Mouse (Mus musculus): ENCODE measurements around the gene Stk10. TPM values are rescaled to one million over a fixed set of nuclear protein-coding genes. Genes with fewer than 3 reads are reported as not detected.
"Not testable (repeated sequence)": the region's sequence is repeated elsewhere in the genome, so short reads cannot be mapped to it uniquely, and the experiment has no call there.

Stk10 gene
- polyA plus RNA-seq, 1 experiment from 2014 or later, result 1.7 TPM

DNA sequence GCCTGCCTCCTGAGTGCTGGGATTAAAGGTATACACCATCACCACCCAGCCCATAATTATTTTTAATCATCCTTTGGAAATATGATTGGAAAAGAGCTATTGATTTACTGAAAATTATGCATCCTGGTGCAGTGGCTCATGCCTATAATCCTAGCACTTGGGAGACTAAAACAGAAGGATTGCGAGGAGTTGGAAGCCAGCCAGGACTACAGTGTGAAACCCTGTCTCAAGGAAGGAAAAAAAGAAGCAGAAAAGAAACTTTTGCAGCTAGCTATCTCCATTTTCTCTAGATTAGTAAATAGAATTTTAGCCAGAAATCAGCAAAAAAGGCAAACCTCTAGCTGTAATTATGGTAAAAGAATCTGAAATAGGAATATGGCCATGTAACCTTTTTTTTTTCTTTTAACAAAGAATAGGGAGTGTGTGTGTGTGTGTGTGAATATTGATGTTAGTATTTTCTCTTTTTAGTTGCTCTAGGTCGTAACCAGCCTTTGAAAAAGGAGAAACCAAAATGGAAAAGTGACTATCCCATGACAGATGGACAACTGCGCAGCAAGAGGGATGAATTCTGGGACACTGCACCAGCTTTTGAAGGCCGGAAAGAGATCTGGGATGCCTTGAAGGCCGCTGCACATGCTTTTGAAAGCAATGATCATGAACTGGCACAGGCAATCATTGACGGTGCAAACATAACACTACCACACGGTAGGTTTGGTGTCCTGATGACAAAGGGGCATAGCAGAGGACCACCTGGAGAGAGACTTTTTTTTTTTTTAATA, 34.2 kb upstream of the Stk10 start:
- no peaks in the 10 kb centered on the region for H3K9me3 ChIP-seq (replicated peaks; ENCODE audit: control insufficient read depth, low read length, poor library complexity, severe bottlenecking)
- no peak overlapping the region for H3K9ac ChIP-seq (ENCODE audit: low read depth, low read length)
- WGBS, result 73% methylated on average over 7 of the region's 7 CpGs
- H3K36me3 ChIP-seq (ENCODE audit: control insufficient read depth, insufficient read depth, low read length), result no peaks in the 10 kb centered on the region
- no peaks in the 10 kb centered on the region for H3K27me3 ChIP-seq (ENCODE audit: control insufficient read depth, insufficient read depth, low read depth, low read length)
- no peaks in the 10 kb centered on the region; the same call in 1 of the 2 replicates for H3K4me1 ChIP-seq (ENCODE audit: control insufficient read depth, insufficient read depth, low read length)
- no peak overlapping the region for H3K4me3 ChIP-seq (ENCODE audit: low read depth, low read length)
- H3K4me2 ChIP-seq (ENCODE audit: low read length), result no peak overlapping the region
- H3K27ac ChIP-seq (ENCODE audit: low read length), result no peak overlapping the region
- ATAC-seq, result no peak

GRCm38 (mm10) chr11:32499931-32500330, 33.2 kb upstream of the Stk10 start:
- no peak overlapping the region for H3K9ac ChIP-seq (ENCODE audit: low read depth, low read length)
- no peak for ATAC-seq
- WGBS, result 95% methylated on average over 4 of the region's 4 CpGs
- H3K27me3 ChIP-seq (ENCODE audit: control insufficient read depth, insufficient read depth, low read depth, low read length), result no peaks in the 10 kb centered on the region
- no peaks in the 10 kb centered on the region for H3K9me3 ChIP-seq (replicated peaks; ENCODE audit: control insufficient read depth, low read length, poor library complexity, severe bottlenecking)
- H3K4me2 ChIP-seq (ENCODE audit: low read length), result no peak overlapping the region
- no peaks in the 10 kb centered on the region for H3K36me3 ChIP-seq (ENCODE audit: control insufficient read depth, insufficient read depth, low read length)
- no peaks in the 10 kb centered on the region; the same call in 1 of the 2 replicates for H3K4me1 ChIP-seq (ENCODE audit: control insufficient read depth, insufficient read depth, low read length)
- no peak overlapping the region for H3K4me3 ChIP-seq (ENCODE audit: low read depth, low read length)
- H3K27ac ChIP-seq (ENCODE audit: low read length), result no peak overlapping the region

DNA sequence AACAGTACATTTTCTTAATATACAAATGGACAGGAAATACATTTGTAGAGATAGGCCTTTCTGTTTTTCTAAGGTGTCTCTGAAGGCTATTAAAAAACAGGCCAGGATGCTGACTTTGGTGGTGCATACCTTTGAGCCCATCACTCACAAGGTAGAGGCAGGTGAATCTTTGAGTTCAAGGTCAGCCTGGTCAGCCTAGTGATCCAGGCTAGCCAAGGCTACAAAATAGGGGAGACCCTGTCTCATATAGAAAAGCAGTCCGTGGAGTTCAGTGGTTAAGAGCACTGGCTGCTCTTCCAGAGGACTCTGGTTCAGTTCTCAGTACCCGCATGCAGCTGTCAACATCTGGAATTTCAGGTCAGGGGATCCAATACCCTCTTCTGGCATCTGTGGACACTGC, 29.4 kb upstream of the Stk10 start:
- 98% methylated on average over 2 of the region's 2 CpGs for WGBS
- Histone ChIP-seq H3K36me3 (ENCODE audit: control insufficient read depth, insufficient read depth, low read length) (no peaks in the 10 kb centered on the region), H3K4me2 (ENCODE audit: low read length) (no peak overlapping the region), H3K4me3 (ENCODE audit: low read depth, low read length) (no peak overlapping the region), H3K9me3 (replicated peaks; ENCODE audit: control insufficient read depth, low read length, poor library complexity, severe bottlenecking) (no peaks in the 10 kb centered on the region), H3K27ac (ENCODE audit: low read length) (no peak overlapping the region), H3K4me1 (ENCODE audit: control insufficient read depth, insufficient read depth, low read length) (no peaks in the 10 kb centered on the region; the same call in 1 of the 2 replicates), H3K27me3 (ENCODE audit: control insufficient read depth, insufficient read depth, low read depth, low read length) (no peaks in the 10 kb centered on the region), H3K9ac (ENCODE audit: low read depth, low read length) (no peak overlapping the region)
- no peak for ATAC-seq

DNA sequence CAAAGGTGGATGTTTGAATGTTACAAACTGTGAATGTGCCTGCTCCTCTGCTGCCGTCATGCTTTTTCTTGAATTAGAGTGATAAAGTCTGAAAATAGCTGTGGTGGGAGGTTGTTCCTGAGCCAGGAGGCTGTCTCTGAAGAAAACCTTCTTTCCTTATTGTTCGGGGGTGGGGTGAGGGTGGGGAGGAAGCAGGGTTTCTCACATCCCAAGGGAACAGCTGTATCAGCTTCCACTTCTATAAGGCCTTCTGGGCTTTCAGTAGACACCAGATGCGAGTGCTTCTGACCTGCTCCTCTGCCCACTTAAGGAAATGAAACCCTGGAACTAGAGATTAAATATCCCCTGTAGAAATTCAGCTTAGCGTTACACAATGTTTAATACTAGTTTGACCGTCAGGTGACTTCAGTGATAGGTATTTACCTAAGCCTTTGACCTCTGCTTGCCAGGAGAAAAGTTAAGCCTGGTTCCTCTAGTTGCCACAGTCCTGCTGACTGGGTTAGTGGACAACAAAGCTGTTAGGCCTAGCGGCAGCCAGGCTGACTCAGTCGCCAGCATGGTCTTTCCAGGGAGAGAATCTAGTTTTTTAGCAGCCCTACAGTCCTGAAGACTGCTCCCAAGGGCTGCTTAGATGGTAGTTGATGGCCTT, 27.9 kb upstream of the Stk10 start:
- 89% methylated on average over 7 of the region's 7 CpGs for WGBS
- Histone ChIP-seq H3K4me2 (ENCODE audit: low read length) (no peak overlapping the region), H3K27ac (ENCODE audit: low read length) (no peak overlapping the region), H3K9ac (ENCODE audit: low read depth, low read length) (no peak overlapping the region), H3K9me3 (replicated peaks; ENCODE audit: control insufficient read depth, low read length, poor library complexity, severe bottlenecking) (no peaks in the 10 kb centered on the region), H3K27me3 (ENCODE audit: control insufficient read depth, insufficient read depth, low read depth, low read length) (no peaks in the 10 kb centered on the region), H3K4me1 (ENCODE audit: control insufficient read depth, insufficient read depth, low read length) (no peaks in the 10 kb centered on the region), H3K36me3 (ENCODE audit: control insufficient read depth, insufficient read depth, low read length) (no peaks in the 10 kb centered on the region), H3K4me3 (ENCODE audit: low read depth, low read length) (no peak overlapping the region)
- ATAC-seq, result no peak

- Histone ChIP-seq H3K9ac (ENCODE audit: low read depth, low read length) (no peak overlapping the region), H3K4me3 (ENCODE audit: low read depth, low read length) (no peak overlapping the region), H3K27ac (ENCODE audit: low read length) (no peak overlapping the region), H3K27me3 (ENCODE audit: control insufficient read depth, insufficient read depth, low read depth, low read length) (no peaks in the 10 kb centered on the region), H3K36me3 (ENCODE audit: control insufficient read depth, insufficient read depth, low read length) (no peaks in the 10 kb centered on the region), H3K4me2 (ENCODE audit: low read length) (no peak overlapping the region), H3K4me1 (ENCODE audit: control insufficient read depth, insufficient read depth, low read length) (no peaks in the 10 kb centered on the region), H3K9me3 (replicated peaks; ENCODE audit: control insufficient read depth, low read length, poor library complexity, severe bottlenecking) (no peaks in the 10 kb centered on the region)
- 73% methylated on average over 1 of the region's 1 CpGs for WGBS
- ATAC-seq, result no peak
Observed at GRCm38 (mm10) chr11:32510930-32511329, 22.2 kb upstream of the Stk10 start.

- H3K9me3 ChIP-seq (replicated peaks; ENCODE audit: control insufficient read depth, low read length, poor library complexity, severe bottlenecking); H3K27me3 ChIP-seq (ENCODE audit: control insufficient read depth, insufficient read depth, low read depth, low read length); H3K36me3 ChIP-seq (ENCODE audit: control insufficient read depth, insufficient read depth, low read length); H3K4me1 ChIP-seq (ENCODE audit: control insufficient read depth, insufficient read depth, low read length); H3K9ac ChIP-seq (ENCODE audit: low read depth, low read length); H3K4me3 ChIP-seq (ENCODE audit: low read depth, low read length); ATAC-seq; H3K4me2 ChIP-seq (ENCODE audit: low read length); H3K27ac ChIP-seq (ENCODE audit: low read length): not testable (repeated sequence)
- WGBS, result 90% methylated on average over 3 of the region's 5 CpGs
Observed at GRCm38 (mm10) chr11:32514853-32515252, 18.3 kb upstream of the Stk10 start.

DNA sequence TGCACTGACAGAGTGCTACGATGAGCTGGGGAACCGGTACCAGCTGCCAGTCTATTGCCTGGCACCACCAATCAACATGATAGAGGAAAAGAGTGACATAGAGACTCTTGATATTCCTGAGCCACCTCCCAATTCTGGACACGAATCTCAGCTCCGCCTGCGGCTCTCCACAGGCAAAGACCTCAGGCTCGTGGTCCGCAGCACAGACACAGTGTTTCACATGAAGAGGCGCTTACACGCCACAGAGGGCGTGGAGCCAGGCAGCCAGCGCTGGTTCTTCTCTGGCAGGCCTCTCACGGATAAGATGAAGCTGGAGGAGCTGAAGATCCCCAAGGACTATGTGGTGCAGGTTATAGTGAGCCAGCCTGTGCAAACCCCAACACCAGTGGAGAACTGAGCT, 17.0 kb upstream of the Stk10 start:
- Histone ChIP-seq H3K4me1 (ENCODE audit: control insufficient read depth, insufficient read depth, low read length) (no peaks in the 10 kb centered on the region), H3K27me3 (ENCODE audit: control insufficient read depth, insufficient read depth, low read depth, low read length) (no peaks in the 10 kb centered on the region), H3K4me2 (ENCODE audit: low read length) (no peak overlapping the region), H3K4me3 (ENCODE audit: low read depth, low read length) (no peak overlapping the region), H3K36me3 (ENCODE audit: control insufficient read depth, insufficient read depth, low read length) (peaks cover 4% of the 10 kb centered on the region; the same call in 1 of the 2 replicates), H3K9ac (ENCODE audit: low read depth, low read length) (no peak overlapping the region), H3K27ac (ENCODE audit: low read length) (no peak overlapping the region), H3K9me3 (replicated peaks; ENCODE audit: control insufficient read depth, low read length, poor library complexity, severe bottlenecking) (no peaks in the 10 kb centered on the region)
- ATAC-seq, result no peak
- 92% methylated on average over 12 of the region's 12 CpGs for WGBS

- Histone ChIP-seq H3K27ac (ENCODE audit: low read length) (no peak overlapping the region), H3K9ac (ENCODE audit: low read depth, low read length) (no peak overlapping the region), H3K4me3 (ENCODE audit: low read depth, low read length) (no peak overlapping the region), H3K36me3 (ENCODE audit: control insufficient read depth, insufficient read depth, low read length) (peaks cover 4% of the 10 kb centered on the region; the same call in 1 of the 2 replicates), H3K4me1 (ENCODE audit: control insufficient read depth, insufficient read depth, low read length) (no peaks in the 10 kb centered on the region), H3K4me2 (ENCODE audit: low read length) (no peak overlapping the region), H3K9me3 (replicated peaks; ENCODE audit: control insufficient read depth, low read length, poor library complexity, severe bottlenecking) (no peaks in the 10 kb centered on the region), H3K27me3 (ENCODE audit: control insufficient read depth, insufficient read depth, low read depth, low read length) (no peaks in the 10 kb centered on the region)
- ATAC-seq, result no peak
- WGBS, result 88% methylated on average over 8 of the region's 8 CpGs
Observed at GRCm38 (mm10) chr11:32516916-32517712, 16.0 kb upstream of the Stk10 start.

- Histone ChIP-seq H3K36me3 (ENCODE audit: control insufficient read depth, insufficient read depth, low read length) (peaks cover 4% of the 10 kb centered on the region; the same call in 1 of the 2 replicates), H3K27me3 (ENCODE audit: control insufficient read depth, insufficient read depth, low read depth, low read length) (no peaks in the 10 kb centered on the region), H3K9me3 (replicated peaks; ENCODE audit: control insufficient read depth, low read length, poor library complexity, severe bottlenecking) (no peaks in the 10 kb centered on the region), H3K9ac (ENCODE audit: low read depth, low read length) (no peak overlapping the region), H3K27ac (ENCODE audit: low read length) (no peak overlapping the region), H3K4me1 (ENCODE audit: control insufficient read depth, insufficient read depth, low read length) (no peaks in the 10 kb centered on the region), H3K4me3 (ENCODE audit: low read depth, low read length) (no peak overlapping the region), H3K4me2 (ENCODE audit: low read length) (no peak overlapping the region)
- ATAC-seq, result no peak
- 94% methylated on average over 4 of the region's 4 CpGs for WGBS
Observed at GRCm38 (mm10) chr11:32518770-32519169, 14.3 kb upstream of the Stk10 start.

Measured in midbrain, embryonic 16.5 days (tissue).